Mouse (Mus musculus): Measurements from ENCODE around the gene Gpm6a.

GRCm38 (mm10) chr8:55073481-55073880 is 118.8 kb downstream of the Gpm6a start:
- TF ChIP-seq POLR2A (IDR thresholded peaks at IDR 0.05; ENCODE audit: control insufficient read depth, extremely low read depth, insufficient read depth, low read length, poor library complexity) = no peak
- no peak for TF ChIP-seq CTCF (IDR thresholded peaks at IDR 0.05; ENCODE audit: borderline replicate concordance, control insufficient read depth, extremely low read depth, insufficient read depth, low read length, poor library complexity)

Data from thymus, adult 2 months (tissue).